12 mouse cellular contexts compared by ENCODE assay signal in genomic region chr9:88295798-88296197, GRCm38 (mm10). TPM values are rescaled to one million over a fixed set of nuclear protein-coding genes. Genes with fewer than 3 reads are reported as not detected.
DNase-seq lines count a peak whose midpoint lies in the region; ATAC-seq lines count a peak whose summit lies in the region.
"Had no signal": no experiment of that assay in that cellular context is flagged by ENCODE, and none has a peak within 500 bp of the region (broad histone marks: within the 10 kb centered on the region; RNA-seq: fewer than 3 reads in every experiment).

No protein-coding gene starts in this region.

- no peaks in the 10 kb centered on the region for H3K9me3 ChIP-seq in heart, embryonic 12.5 days (replicated peaks)
- no peaks in the 10 kb centered on the region for H3K9me3 ChIP-seq in midbrain, embryonic 13.5 days
- H3K9me3 ChIP-seq: heart, embryonic 13.5 days had no signal

- no peak overlapping the region for H3K4me3 ChIP-seq in heart, embryonic 12.5 days
- no peak overlapping the region for H3K4me3 ChIP-seq in midbrain, embryonic 13.5 days (replicated peaks)
- H3K4me3 ChIP-seq: heart, embryonic 13.5 days had no signal

- no peak overlapping the region for H3K4me2 ChIP-seq in heart, embryonic 12.5 days
- H3K4me2 ChIP-seq in midbrain, embryonic 13.5 days (replicated peaks), result no peak overlapping the region
- H3K4me2 ChIP-seq: heart, embryonic 13.5 days had no signal

- H3K27ac ChIP-seq in heart, embryonic 12.5 days (ENCODE audit: poor library complexity, severe bottlenecking), result no peak overlapping the region
- no peak overlapping the region for H3K27ac ChIP-seq in midbrain, embryonic 13.5 days
- H3K27ac ChIP-seq: heart, embryonic 13.5 days; liver, embryonic 14.5 days had no signal

- ATAC-seq in heart, embryonic 12.5 days (ENCODE audit: insufficient number of reproducible peaks, low FRiP score), result no peak
- ATAC-seq in midbrain, embryonic 13.5 days, result no peak

- 54% methylated on average over 4 of the region's 4 CpGs for WGBS in heart, embryonic 12.5 days
- WGBS in midbrain, embryonic 13.5 days, result 67% methylated on average over 4 of the region's 4 CpGs

- no peaks in the 10 kb centered on the region for H3K4me1 ChIP-seq in heart, embryonic 12.5 days (replicated peaks)
- no peaks in the 10 kb centered on the region for H3K4me1 ChIP-seq in midbrain, embryonic 13.5 days (replicated peaks)

- DNase-seq in heart, adult 11 months, result peak; percentile 94
- peak; percentile 40 to 52 for DNase-seq in B cell, adult 2 months
- peak; percentile 12 for DNase-seq in brain, embryonic 18.5 days (ENCODE audit: low read depth, low spot score)
- peak; percentile 33 to 35 for DNase-seq in layer of hippocampus, adult 8-10 months (ENCODE audit: low spot score in 2 of 2)
- DNase-seq in urinary bladder, postnatal 14 days (ENCODE audit: low spot score), result no peak
- no peak for DNase-seq in embryo, embryonic 11 days
- DNase-seq: adrenal gland, postnatal 10 days; kidney, postnatal 10 days had no signal

- H3K9ac ChIP-seq in heart, embryonic 12.5 days, result no peak overlapping the region
- H3K9ac ChIP-seq in midbrain, embryonic 13.5 days (replicated peaks), result no peak overlapping the region
- H3K9ac ChIP-seq: heart, embryonic 13.5 days; liver, embryonic 14.5 days had no signal

- no peaks in the 10 kb centered on the region for H3K36me3 ChIP-seq in heart, embryonic 12.5 days
- H3K36me3 ChIP-seq in midbrain, embryonic 13.5 days, result no peaks in the 10 kb centered on the region
- H3K36me3 ChIP-seq: heart, embryonic 13.5 days had no signal

- H3K27me3 ChIP-seq in heart, embryonic 12.5 days (replicated peaks), result no peaks in the 10 kb centered on the region
- H3K27me3 ChIP-seq in midbrain, embryonic 13.5 days, result no peaks in the 10 kb centered on the region
- H3K27me3 ChIP-seq: heart, embryonic 13.5 days had no signal

RNA-seq across cellular contexts. Expression of gene Nt5e, which starts 31.2 kb away (rescaled TPM):
- 5.4 and 5.8 TPM in 2 replicates for polyA plus RNA-seq in heart, embryonic 12.5 days (2016; fragmentation: Nextera tagmentation; extraction: Ambion mirVana)
- 1 to 10 TPM; 2.5 to 4.1 (median 3.3) TPM for total RNA-seq in layer of hippocampus, adult 8-10 months (2022)
- 0.39 and 0.84 TPM in 2 replicates for polyA plus RNA-seq in midbrain, embryonic 13.5 days (2015; fragmentation: Nextera tagmentation; extraction: Ambion mirVana)

Comparison
In these comparisons a context has a peak if more than half of its experiments do, and no peak if none do; other contexts are left out.
1. DNase-seq: peak in heart, adult 11 months (single experiment), B cell, adult 2 months (2 of 2), brain, embryonic 18.5 days (single experiment) and layer of hippocampus, adult 8-10 months (2 of 2); none in urinary bladder, postnatal 14 days (single experiment) and embryo, embryonic 11 days (single experiment).